Mouse (Mus musculus): ENCODE data around the gene Scap.
"Not testable (repeated sequence)": the region's sequence is repeated elsewhere in the genome, so short reads cannot be mapped to it uniquely, and the experiment has no call there.

Gene Scap

GRCm38 (mm10) chr9:110330913-110331312 lies 2.2 kb upstream of the Scap start:
- DNase-seq, result not testable (repeated sequence)

GRCm38 (mm10) chr9:110333896-110334259 lies 790 bp downstream of the Scap start:
- DNase-seq, result no peak

GRCm38 (mm10) chr9:110334849-110335248 lies 1.8 kb downstream of the Scap start:
- no peak for DNase-seq

- DNase-seq, result no peak
These were observed 7.1 kb downstream of the Scap start for GRCm38 (mm10) chr9:110340037-110340750.

GRCm38 (mm10) chr9:110342008-110342407 lies 8.9 kb downstream of the Scap start:
- DNase-seq, result no peak

GRCm38 (mm10) chr9:110343805-110344204 lies 10.7 kb downstream of the Scap start:
- no peak for DNase-seq

- no peak for DNase-seq
These were observed 12.1 kb downstream of the Scap start for GRCm38 (mm10) chr9:110345057-110345739.

- no peak for DNase-seq
These were observed 15.8 kb downstream of the Scap start for GRCm38 (mm10) chr9:110348899-110349298.

GRCm38 (mm10) chr9:110350188-110350587 lies 17.1 kb downstream of the Scap start:
- DNase-seq, result no peak

- DNase-seq, result no peak
These were observed 17.5 kb downstream of the Scap start for GRCm38 (mm10) chr9:110350612-110351011.

GRCm38 (mm10) chr9:110351350-110351749 lies 18.3 kb downstream of the Scap start:
- DNase-seq, result no peak

- DNase-seq, result peak; percentile 56
These were observed 19.0 kb downstream of the Scap start for GRCm38 (mm10) chr9:110351932-110352632.

- no peak for DNase-seq
These were observed 25.3 kb downstream of the Scap start for GRCm38 (mm10) chr9:110358341-110358740.

- DNase-seq, result no peak
These were observed 28.2 kb downstream of the Scap start for GRCm38 (mm10) chr9:110361299-110361698.

GRCm38 (mm10) chr9:110362337-110362736 lies 29.2 kb downstream of the Scap start:
- no peak for DNase-seq

GRCm38 (mm10) chr9:110366746-110367145 lies 33.7 kb downstream of the Scap start:
- DNase-seq, result no peak

- no peak for DNase-seq
These were observed 36.8 kb downstream of the Scap start for GRCm38 (mm10) chr9:110369860-110370259.

- DNase-seq, result no peak
These were observed 40.8 kb downstream of the Scap start for GRCm38 (mm10) chr9:110373871-110374270.

GRCm38 (mm10) chr9:110375668-110376067 lies 42.6 kb downstream of the Scap start:
- no peak for DNase-seq

- peak; percentile 57 for DNase-seq
These were observed 44.6 kb downstream of the Scap start for GRCm38 (mm10) chr9:110377655-110378054.

- DNase-seq, result no peak
These were observed 46.3 kb downstream of the Scap start for GRCm38 (mm10) chr9:110379361-110379760.

GRCm38 (mm10) chr9:110380662-110381061 lies 47.6 kb downstream of the Scap start:
- DNase-seq, result no peak

GRCm38 (mm10) chr9:110381292-110381691 lies 48.2 kb downstream of the Scap start:
- DNase-seq, result no peak

- no peak for DNase-seq
These were observed 51.4 kb downstream of the Scap start for GRCm38 (mm10) chr9:110384369-110384929.
